Mouse (Mus musculus) ES-E14 (cell line): Measurements from ENCODE around the gene Dusp1.
A peak's percentile ranks its signal among the peaks of the same experiment; 100 is the strongest.

Source experiments
- CHD2 ChIP-seq: IDR thresholded peaks from 2 replicates; pipeline ENCODE4 v1.6.1; 2014; ENCODE audit warnings: mild to moderate bottlenecking, low read depth, low read length, inconsistent platforms
- HCFC1 ChIP-seq: IDR thresholded peaks from 2 replicates; pipeline ENCODE4 v1.6.1; 2012; ENCODE audit warnings: low read length, inconsistent platforms, borderline replicate concordance; ENCODE audit not compliant: insufficient read depth
- ZNF384 ChIP-seq: IDR thresholded peaks from 2 replicates; pipeline ENCODE4 v1.6.1; 2012; ENCODE audit warnings: low read depth, low read length, inconsistent platforms

GRCm38 (mm10) chr17:26580873-26581401, 19.0 kb upstream of the Dusp1 start:
- no peak for TF ChIP-seq HCFC1
- no peak for TF ChIP-seq ZNF384
- TF ChIP-seq CHD2: 0 out of 2 replicates have a peak, but pooled peaks have one; percentile 35
